Mouse (Mus musculus): Measurements from ENCODE around the gene Psg20. TPM values are rescaled to one million over a fixed set of nuclear protein-coding genes. Genes with fewer than 3 reads are reported as not detected.
"Not testable (repeated sequence)": the region's sequence is repeated elsewhere in the genome, so short reads cannot be mapped to it uniquely, and the experiment has no call there.

The Psg20 gene
- polyA plus RNA-seq (2016; fragmentation: Nextera tagmentation; extraction: Ambion mirVana), result not detected in 2 replicates

- H3K9ac ChIP-seq, result no peak within 1 kb of the TSS
- no peak for ATAC-seq (ENCODE audit: insufficient number of reproducible peaks, low FRiP score)
- H3K4me2 ChIP-seq, result no peak within 1 kb of the TSS
- no peaks in the 10 kb centered on the region for H3K4me1 ChIP-seq (replicated peaks)
- WGBS, result 56% methylated on average over 2 of the region's 2 CpGs
- H3K36me3 ChIP-seq, result no peaks in the 10 kb centered on the region
- no peaks in the 10 kb centered on the region for H3K9me3 ChIP-seq (replicated peaks)
- H3K4me3 ChIP-seq, result no peak within 1 kb of the TSS
- H3K27me3 ChIP-seq (replicated peaks), result no peaks in the 10 kb centered on the region
- no peak within 1 kb of the TSS for H3K27ac ChIP-seq (ENCODE audit: poor library complexity, severe bottlenecking)
Measured at GRCm38 (mm10) chr7:18686085-18686484, at the start of gene Psg20. Gene Psg20, minus strand, starts transcription at chr7:18686185.

DNA sequence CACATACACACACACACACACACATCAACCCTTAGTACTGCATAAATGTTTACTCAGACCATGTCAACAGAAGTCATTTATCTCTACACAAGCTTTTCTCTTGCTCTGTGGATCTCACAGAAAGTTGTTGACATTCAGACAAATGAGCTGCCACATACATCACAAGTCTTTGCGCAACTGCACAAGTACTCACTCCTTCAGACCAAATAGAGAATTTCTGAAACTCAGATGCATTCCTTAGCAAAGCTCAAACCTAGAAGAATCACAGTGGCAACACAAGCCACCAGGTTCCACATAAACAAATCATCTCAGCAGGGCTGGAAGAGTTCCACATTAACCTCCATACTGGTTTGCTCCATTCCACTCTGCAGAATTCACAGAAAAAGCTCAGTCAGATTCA is 48.5 kb upstream of the Psg20 start:
- 70% methylated on average over 1 of the region's 1 CpGs for WGBS

GRCm38 (mm10) chr7:18733111-18733510 is 47.1 kb upstream of the Psg20 start:
- Histone ChIP-seq H3K4me3 (no peak overlapping the region), H3K4me1 (replicated peaks) (no peaks in the 10 kb centered on the region), H3K4me2 (no peak overlapping the region), H3K36me3 (no peaks in the 10 kb centered on the region), H3K27ac (ENCODE audit: poor library complexity, severe bottlenecking) (no peak overlapping the region), H3K9ac (no peak overlapping the region), H3K27me3 (replicated peaks) (no peaks in the 10 kb centered on the region), H3K9me3 (replicated peaks) (no peaks in the 10 kb centered on the region)
- no peak for ATAC-seq (ENCODE audit: insufficient number of reproducible peaks, low FRiP score)

More for the DNA sequence above, 48.5 kb upstream of the Psg20 start:
- no peaks in the 10 kb centered on the region for H3K4me1 ChIP-seq (replicated peaks)
- H3K4me3 ChIP-seq, result no peak overlapping the region
- H3K9ac ChIP-seq, result no peak overlapping the region
- ATAC-seq (ENCODE audit: insufficient number of reproducible peaks, low FRiP score), result no peak
- no peak overlapping the region for H3K4me2 ChIP-seq
- no peaks in the 10 kb centered on the region for H3K36me3 ChIP-seq
- H3K27me3 ChIP-seq (replicated peaks), result no peaks in the 10 kb centered on the region
- no peaks in the 10 kb centered on the region for H3K9me3 ChIP-seq (replicated peaks)
- no peak overlapping the region for H3K27ac ChIP-seq (ENCODE audit: poor library complexity, severe bottlenecking)

DNA sequence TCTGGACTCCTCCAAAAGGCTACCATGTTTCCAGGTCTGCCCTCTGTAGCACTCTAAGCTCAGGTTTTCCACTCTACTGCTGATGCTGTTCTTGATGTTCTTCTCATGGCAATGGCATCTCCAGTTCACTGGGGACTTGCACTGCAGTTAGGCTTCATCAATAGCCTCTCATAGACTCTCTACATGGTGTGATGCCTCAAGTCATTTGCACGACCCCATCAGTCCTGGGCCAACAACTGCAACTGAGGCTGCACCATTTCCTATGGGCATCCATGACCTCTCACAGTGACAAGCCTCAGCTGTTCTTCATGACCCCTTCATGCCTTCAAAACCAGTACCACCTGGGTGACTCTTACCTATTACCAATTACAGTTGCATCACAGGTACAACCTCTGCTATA is 42.4 kb upstream of the Psg20 start:
- Histone ChIP-seq H3K4me2 (no peak overlapping the region), H3K27me3 (replicated peaks) (no peaks in the 10 kb centered on the region), H3K4me1 (replicated peaks) (no peaks in the 10 kb centered on the region), H3K9me3 (replicated peaks) (no peaks in the 10 kb centered on the region), H3K4me3 (no peak overlapping the region), H3K36me3 (no peaks in the 10 kb centered on the region), H3K9ac (no peak overlapping the region), H3K27ac (ENCODE audit: poor library complexity, severe bottlenecking) (no peak overlapping the region)
- WGBS, result 73% methylated on average over 1 of the region's 1 CpGs
- ATAC-seq (ENCODE audit: insufficient number of reproducible peaks, low FRiP score), result no peak

DNA sequence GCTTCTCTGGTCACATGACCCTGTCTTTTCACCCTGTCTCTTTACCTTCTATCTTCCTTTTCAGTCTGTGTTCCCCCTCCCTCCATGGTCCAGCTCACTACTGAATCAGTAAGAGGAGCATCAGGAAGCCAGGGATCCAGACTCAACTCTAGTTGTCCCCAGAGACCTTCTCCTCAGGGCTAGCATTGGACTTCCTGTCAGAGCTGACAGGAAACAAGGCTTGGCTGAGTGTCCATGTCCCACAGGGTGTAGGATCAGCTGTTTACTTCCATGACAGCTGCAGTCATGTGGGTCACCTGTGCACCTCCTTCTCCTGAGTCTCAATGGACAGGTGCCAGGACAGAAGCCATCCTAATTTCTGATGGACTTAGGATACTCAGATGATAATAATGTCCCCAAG is 39.9 kb upstream of the Psg20 start:
- not testable (repeated sequence) for H3K27ac ChIP-seq (ENCODE audit: poor library complexity, severe bottlenecking); H3K9ac ChIP-seq; H3K36me3 ChIP-seq; H3K27me3 ChIP-seq (replicated peaks); H3K4me3 ChIP-seq; ATAC-seq (ENCODE audit: insufficient number of reproducible peaks, low FRiP score); H3K4me1 ChIP-seq (replicated peaks); H3K9me3 ChIP-seq (replicated peaks); H3K4me2 ChIP-seq

DNA sequence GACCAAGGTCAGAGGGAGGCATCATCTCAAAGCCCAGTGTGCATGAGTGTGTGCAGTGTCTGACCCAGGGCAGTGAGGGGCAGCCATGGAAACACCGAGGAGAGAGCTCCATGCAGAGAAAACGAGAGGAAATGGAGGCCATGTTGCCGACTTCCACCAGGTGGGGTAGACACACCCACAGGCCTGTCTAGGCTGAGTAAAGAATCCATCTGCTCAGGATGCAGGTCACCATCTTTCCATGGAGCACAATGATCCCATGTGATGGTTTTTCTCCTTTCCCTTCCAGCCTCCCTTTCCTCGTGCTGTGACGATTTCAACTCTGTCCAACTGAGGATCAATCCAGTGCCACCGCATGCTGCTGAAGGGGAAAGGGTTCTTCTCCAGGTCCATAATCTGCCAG is 38.0 kb upstream of the Psg20 start:
- ATAC-seq (ENCODE audit: insufficient number of reproducible peaks, low FRiP score), result no peak
- no peak overlapping the region for H3K4me2 ChIP-seq
- no peaks in the 10 kb centered on the region for H3K36me3 ChIP-seq
- H3K27ac ChIP-seq (ENCODE audit: poor library complexity, severe bottlenecking), result no peak overlapping the region
- H3K4me3 ChIP-seq, result no peak overlapping the region
- WGBS, result 76% methylated on average over 6 of the region's 6 CpGs
- no peak overlapping the region for H3K9ac ChIP-seq
- no peaks in the 10 kb centered on the region for H3K9me3 ChIP-seq (replicated peaks)
- H3K4me1 ChIP-seq (replicated peaks), result no peaks in the 10 kb centered on the region
- H3K27me3 ChIP-seq (replicated peaks), result no peaks in the 10 kb centered on the region

- WGBS, result 37% methylated on average over 2 of the region's 2 CpGs
Measured at GRCm38 (mm10) chr7:18717790-18718189, 31.8 kb upstream of the Psg20 start, which contains the start of gene Psg22. Gene Psg22, plus strand, starts transcription at chr7:18718090.

GRCm38 (mm10) chr7:18715546-18715945 is 29.6 kb upstream of the Psg20 start:
- Histone ChIP-seq H3K27ac (ENCODE audit: poor library complexity, severe bottlenecking) (peak overlapping the region; percentile 28; the same call in 1 of the 2 replicates), H3K4me3 (no peak overlapping the region), H3K9ac (no peak overlapping the region), H3K9me3 (replicated peaks) (peaks cover 4% of the 10 kb centered on the region; the same call in 1 of the 2 replicates), H3K4me1 (replicated peaks) (peaks cover 4% of the 10 kb centered on the region; the same call in 1 of the 2 replicates), H3K27me3 (replicated peaks) (no peaks in the 10 kb centered on the region), H3K36me3 (no peaks in the 10 kb centered on the region), H3K4me2 (no peak overlapping the region)
- peak; percentile 51; the same call in 1 of the 2 replicates for ATAC-seq (ENCODE audit: insufficient number of reproducible peaks, low FRiP score)
- 64% methylated on average over 4 of the region's 4 CpGs for WGBS

More at GRCm38 (mm10) chr7:18717790-18718189, 31.8 kb upstream of the Psg20 start, which contains the start of gene Psg22:
- H3K4me3 ChIP-seq, result no peak within 1 kb of the TSS
- H3K27ac ChIP-seq (ENCODE audit: poor library complexity, severe bottlenecking), result no peak within 1 kb of the TSS
- no peak within 1 kb of the TSS for H3K9ac ChIP-seq
- H3K9me3 ChIP-seq (replicated peaks), result peaks cover 4% of the 10 kb centered on the region; the same call in 1 of the 2 replicates
- no peaks in the 10 kb centered on the region for H3K27me3 ChIP-seq (replicated peaks)
- no peaks in the 10 kb centered on the region for H3K36me3 ChIP-seq
- ATAC-seq (ENCODE audit: insufficient number of reproducible peaks, low FRiP score), result no peak
- H3K4me1 ChIP-seq (replicated peaks), result peaks cover 4% of the 10 kb centered on the region; the same call in 1 of the 2 replicates
- no peak within 1 kb of the TSS for H3K4me2 ChIP-seq

DNA sequence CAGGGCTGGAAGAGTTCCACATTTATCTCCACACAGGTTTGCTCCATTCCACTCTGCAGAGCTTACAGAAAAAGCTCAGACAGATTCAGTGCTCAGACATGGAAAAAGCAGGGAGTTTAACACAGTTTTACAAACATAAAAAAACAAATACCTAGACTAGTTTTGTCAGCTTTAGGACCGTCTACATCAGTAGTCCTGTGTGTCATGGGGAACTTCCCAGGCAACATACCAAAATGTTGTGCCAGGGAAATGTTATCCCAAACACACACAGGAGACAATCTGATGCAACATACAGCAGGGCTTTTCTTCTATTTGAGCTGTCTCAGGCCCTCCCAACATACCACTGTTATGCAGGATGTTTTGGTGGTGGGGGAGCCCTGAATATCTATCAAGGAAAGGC is 24.9 kb upstream of the Psg20 start:
- Histone ChIP-seq H3K36me3 (no peaks in the 10 kb centered on the region), H3K27ac (ENCODE audit: poor library complexity, severe bottlenecking) (no peak overlapping the region), H3K4me2 (no peak overlapping the region), H3K4me1 (replicated peaks) (0 out of 2 replicates have a peak, but pooled peaks cover under 1% of the 10 kb centered on the region), H3K9me3 (replicated peaks) (peaks cover 4% of the 10 kb centered on the region; the same call in 1 of the 2 replicates), H3K4me3 (no peak overlapping the region), H3K9ac (no peak overlapping the region), H3K27me3 (replicated peaks) (no peaks in the 10 kb centered on the region)
- no peak for ATAC-seq (ENCODE audit: insufficient number of reproducible peaks, low FRiP score)
- WGBS, result 50% methylated on average over 1 of the region's 1 CpGs

DNA sequence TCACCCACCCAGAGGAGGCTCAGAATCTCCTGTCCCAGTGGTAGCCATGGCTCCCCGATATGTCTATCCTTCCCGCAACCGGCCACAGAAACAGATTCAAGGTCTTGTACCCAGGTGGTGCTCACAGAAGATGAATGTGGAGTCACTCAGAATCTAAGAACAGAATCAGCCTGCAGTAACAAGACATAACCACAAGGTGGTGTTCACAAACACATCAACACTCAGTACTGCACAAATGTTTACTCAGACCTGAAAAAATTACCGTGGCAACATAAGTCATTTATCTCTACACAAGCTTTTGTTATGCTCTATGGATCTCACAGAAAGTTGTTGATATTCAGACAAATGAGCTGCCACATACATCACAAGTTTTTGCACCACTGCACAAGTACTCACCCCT is 24.3 kb upstream of the Psg20 start:
- H3K9me3 ChIP-seq (replicated peaks); H3K4me2 ChIP-seq; H3K27ac ChIP-seq (ENCODE audit: poor library complexity, severe bottlenecking); ATAC-seq (ENCODE audit: insufficient number of reproducible peaks, low FRiP score); H3K36me3 ChIP-seq; H3K4me3 ChIP-seq; H3K9ac ChIP-seq; H3K27me3 ChIP-seq (replicated peaks); H3K4me1 ChIP-seq (replicated peaks): not testable (repeated sequence)
- WGBS, result 68% methylated on average over 4 of the region's 4 CpGs

DNA sequence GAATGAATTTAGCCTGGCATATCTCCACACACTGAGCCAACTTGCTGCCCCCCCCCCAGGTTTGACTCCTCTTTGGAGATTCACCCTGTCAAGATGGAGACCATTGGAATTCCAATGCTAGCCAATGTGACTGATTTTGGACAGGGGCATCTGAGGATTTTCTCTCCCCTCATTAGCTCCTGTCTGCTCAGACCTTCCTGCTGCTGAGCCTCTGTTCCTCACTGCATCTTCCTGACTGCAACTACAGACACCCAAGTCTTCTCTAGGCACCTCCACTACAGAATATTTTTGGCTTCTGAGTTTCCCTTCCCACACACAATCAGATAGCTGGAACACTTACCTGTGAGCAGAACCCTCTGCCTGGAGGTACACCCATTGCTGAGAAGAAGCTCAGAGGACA is 399 bp downstream of the Psg20 start:
- H3K27me3 ChIP-seq (replicated peaks), result no peaks in the 10 kb centered on the region
- H3K4me2 ChIP-seq, result no peak overlapping the region
- H3K4me1 ChIP-seq (replicated peaks), result no peaks in the 10 kb centered on the region
- no peaks in the 10 kb centered on the region for H3K9me3 ChIP-seq (replicated peaks)
- H3K9ac ChIP-seq, result no peak overlapping the region
- H3K36me3 ChIP-seq, result no peaks in the 10 kb centered on the region
- no peak overlapping the region for H3K27ac ChIP-seq (ENCODE audit: poor library complexity, severe bottlenecking)
- no peak for ATAC-seq (ENCODE audit: insufficient number of reproducible peaks, low FRiP score)
- H3K4me3 ChIP-seq, result no peak overlapping the region

GRCm38 (mm10) chr7:18679772-18680171 is 6.2 kb downstream of the Psg20 start:
- H3K27ac ChIP-seq (ENCODE audit: poor library complexity, severe bottlenecking), result no peak overlapping the region
- no peak overlapping the region for H3K4me3 ChIP-seq
- no peak overlapping the region for H3K4me2 ChIP-seq
- WGBS, result 39% methylated on average over 2 of the region's 2 CpGs
- H3K9ac ChIP-seq, result no peak overlapping the region
- peaks cover 5% of the 10 kb centered on the region; the same call in 1 of the 2 replicates for H3K9me3 ChIP-seq (replicated peaks)
- no peaks in the 10 kb centered on the region for H3K36me3 ChIP-seq
- H3K4me1 ChIP-seq (replicated peaks), result no peaks in the 10 kb centered on the region
- no peak for ATAC-seq (ENCODE audit: insufficient number of reproducible peaks, low FRiP score)
- no peaks in the 10 kb centered on the region for H3K27me3 ChIP-seq (replicated peaks)
